Mouse (Mus musculus) heart, embryonic 12.5 days (tissue): ENCODE measurements around the gene Capn1. TPM values are rescaled to one million over a fixed set of nuclear protein-coding genes. Genes with fewer than 3 reads are reported as not detected.

Source experiments
- microRNA-seq: library from miRNA; unstranded; fragments of <30 nt; microRNA quantifications from one replicate; pipeline ENCODE4, GENCODE M21; 2017
- polyA plus RNA-seq: library from polyadenylated mRNA; unstranded; fragments of >200 nt; fragmentation: Nextera tagmentation; extraction: Ambion mirVana; gene quantifications from 2 replicates; pipeline ENCODE4 v1.2.1, GENCODE M21; 2016

Capn1 gene
- polyA plus RNA-seq, 1 experiment from 2014 or later: 8.4 TPM

Small RNA genes lying within 50 kb of the gene (microRNA-seq; reads per million reads assigned to microRNA genes)
- 0.94 reads per million for gene Mir6988

Other genes with a start within 250 kb of the Capn1 start
- 68.1 and 68.9 TPM in 2 replicates for gene Scyl1, start 244.5 kb downstream of the Capn1 start, polyA plus RNA-seq
- 33.7 and 34.2 TPM in 2 replicates for gene Frmd8, start 140.6 kb downstream of the Capn1 start, polyA plus RNA-seq
- 3.5 and 3.9 TPM in 2 replicates for gene Slc25a45, start 138.1 kb downstream of the Capn1 start, polyA plus RNA-seq
- 1.5 and 1.9 TPM in 2 replicates for gene Tigd3, start 121.7 kb downstream of the Capn1 start, polyA plus RNA-seq
- gene Dpf2, start 102.9 kb downstream of the Capn1 start, polyA plus RNA-seq: 111 and 118 TPM in 2 replicates
- gene Cdc42ep2, start 91.1 kb downstream of the Capn1 start, polyA plus RNA-seq: 6.5 and 7.3 TPM in 2 replicates
- gene Pola2, start 51.7 kb downstream of the Capn1 start, polyA plus RNA-seq: 49.3 and 51.1 TPM in 2 replicates
- gene Slc22a20, start 29.8 kb downstream of the Capn1 start, polyA plus RNA-seq: not detected in 2 replicates
- gene Syvn1, start 30.7 kb upstream of the Capn1 start, polyA plus RNA-seq: 21.1 and 21.8 TPM in 2 replicates
- 58.5 and 64.4 TPM in 2 replicates for gene Mrpl49, start 41.9 kb upstream of the Capn1 start, polyA plus RNA-seq
- 503 and 513 TPM in 2 replicates for gene Fau, start 41.9 kb upstream of the Capn1 start, polyA plus RNA-seq
- gene Znhit2, start 45.3 kb upstream of the Capn1 start, polyA plus RNA-seq: 23.9 and 24.9 TPM in 2 replicates
- 8.4 and 9.2 TPM in 2 replicates for gene Tm7sf2, start 52.5 kb upstream of the Capn1 start, polyA plus RNA-seq
- 45.1 and 50.2 TPM in 2 replicates for gene Vps51, start 61.3 kb upstream of the Capn1 start, polyA plus RNA-seq
- gene Tmem262, start 64.1 kb upstream of the Capn1 start, polyA plus RNA-seq: not detected in 2 replicates
- 1.2 and 1.3 TPM in 2 replicates for gene Gm28374, start 66.4 kb upstream of the Capn1 start, polyA plus RNA-seq
- gene Zfpl1, start 69.1 kb upstream of the Capn1 start, polyA plus RNA-seq: 48.9 and 52.4 TPM in 2 replicates
- gene Cdca5, start 69.1 kb upstream of the Capn1 start, polyA plus RNA-seq: 27.4 and 27.7 TPM in 2 replicates
- 0.27 TPM in 1 of 2 replicates, not detected in the other for gene AC131692.1, start 78.5 kb upstream of the Capn1 start, polyA plus RNA-seq
- gene Naaladl1, start 89.9 kb upstream of the Capn1 start, polyA plus RNA-seq: 0.22 TPM in 2 replicates
- 35.2 and 35.9 TPM in 2 replicates for gene Sac3d1, start 102.8 kb upstream of the Capn1 start, polyA plus RNA-seq
- gene Snx15, start 112.4 kb upstream of the Capn1 start, polyA plus RNA-seq: 20.9 and 21.2 TPM in 2 replicates
- gene Batf2, start 125.1 kb upstream of the Capn1 start, polyA plus RNA-seq: 0.14 TPM in 1 of 2 replicates, not detected in the other
- 71.5 and 73.9 TPM in 2 replicates for gene Arl2, start 125.7 kb upstream of the Capn1 start, polyA plus RNA-seq
- gene Majin, start 168.5 kb upstream of the Capn1 start, polyA plus RNA-seq: not detected in 2 replicates
- gene Gpha2, start 210.5 kb upstream of the Capn1 start, polyA plus RNA-seq: 0.57 TPM in 1 of 2 replicates, not detected in the other
- 29.8 and 31.0 TPM in 2 replicates for gene Ppp2r5b, start 220.0 kb upstream of the Capn1 start, polyA plus RNA-seq
- gene Atg2a, start 225.8 kb upstream of the Capn1 start, polyA plus RNA-seq: 10.9 and 13.0 TPM in 2 replicates